Mouse (Mus musculus): ENCODE measurements at regions not wholly inside any gene's neighbourhood (a gene's known extent, or its start where the extent isn't known, plus 50 kb on each side); places are given as distances from the start of the nearest gene placed in this dataset.

GRCm38 (mm10) chr5:111814893-111815760 is 81.4 kb downstream of the Gm26897 start:
- TF ChIP-seq CTCF (IDR thresholded peaks at IDR 0.05; ENCODE audit: low read depth, low read length) (no peak), POLR2A (IDR thresholded peaks at IDR 0.05; ENCODE audit: borderline replicate concordance, low read depth, low read length) (no peak)

Data from bone marrow macrophage, adult 2 months (primary cell).